Mouse (Mus musculus): ENCODE data around the gene Ak4. TPM values are rescaled to one million over a fixed set of nuclear protein-coding genes. Genes with fewer than 3 reads are reported as not detected.

Ak4 gene
- polyA plus RNA-seq, 1 experiment from 2014 or later = 2.0 TPM

GRCm38 (mm10) chr4:101504470-101505007 is 85.5 kb downstream of the Ak4 start:
- Histone ChIP-seq H3K9ac (ENCODE audit: low read depth, low read length) (no peak overlapping the region), H3K36me3 (ENCODE audit: control insufficient read depth, insufficient read depth) (no peaks in the 10 kb centered on the region), H3K27me3 (replicated peaks; ENCODE audit: control insufficient read depth, insufficient read depth, low read length) (peaks cover 12% of the 10 kb centered on the region; the same call in 1 of the 2 replicates), H3K4me1 (replicated peaks; ENCODE audit: control insufficient read depth, insufficient read depth, low read length) (peaks cover 2% of the 10 kb centered on the region; the same call in 1 of the 2 replicates), H3K4me3 (ENCODE audit: low read depth, low read length) (no peak overlapping the region), H3K9me3 (ENCODE audit: control insufficient read depth) (no peaks in the 10 kb centered on the region), H3K4me2 (replicated peaks; ENCODE audit: low read depth) (no peak overlapping the region), H3K27ac (ENCODE audit: low read depth, low read length) (no peak overlapping the region)
- WGBS = 72% methylated on average over 7 of the region's 7 CpGs
- TF ChIP-seq CTCF (IDR thresholded peaks at IDR 0.05; ENCODE audit: low read depth) = no peak
- ATAC-seq = no peak

DNA sequence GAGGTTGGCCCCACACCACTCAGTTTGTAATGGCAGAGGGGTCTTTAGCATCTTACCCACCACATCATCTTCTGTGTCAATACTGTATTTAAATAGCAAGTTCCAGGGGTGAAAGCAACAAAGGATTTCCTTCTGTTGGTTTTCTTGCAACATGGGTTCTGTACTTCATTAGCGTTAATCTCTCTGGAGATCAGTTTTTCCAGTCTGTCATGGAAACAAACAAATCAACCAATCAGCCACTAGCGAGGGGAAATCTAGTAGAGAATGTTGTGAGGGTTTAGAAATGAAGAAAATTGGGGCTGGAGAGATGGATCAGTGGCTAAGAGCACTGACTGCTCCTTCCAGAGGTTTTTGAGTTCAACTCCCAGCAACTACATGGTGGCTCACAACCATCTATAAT is 86.9 kb downstream of the Ak4 start:
- Histone ChIP-seq H3K4me3 (ENCODE audit: low read depth, low read length) (no peak overlapping the region), H3K9me3 (ENCODE audit: control insufficient read depth) (no peaks in the 10 kb centered on the region), H3K4me2 (replicated peaks; ENCODE audit: low read depth) (no peak overlapping the region), H3K36me3 (ENCODE audit: control insufficient read depth, insufficient read depth) (no peaks in the 10 kb centered on the region), H3K4me1 (replicated peaks; ENCODE audit: control insufficient read depth, insufficient read depth, low read length) (peaks cover 2% of the 10 kb centered on the region; the same call in 1 of the 2 replicates), H3K27me3 (replicated peaks; ENCODE audit: control insufficient read depth, insufficient read depth, low read length) (peaks cover 15% of the 10 kb centered on the region; the same call in 1 of the 2 replicates), H3K27ac (ENCODE audit: low read depth, low read length) (no peak overlapping the region), H3K9ac (ENCODE audit: low read depth, low read length) (no peak overlapping the region)
- no peak for ATAC-seq
- TF ChIP-seq CTCF (IDR thresholded peaks at IDR 0.05; ENCODE audit: low read depth) = no peak
- WGBS = 64% methylated on average over 2 of the region's 2 CpGs

- H3K4me1 ChIP-seq (replicated peaks; ENCODE audit: control insufficient read depth, insufficient read depth, low read length) = peaks cover 2% of the 10 kb centered on the region; the same call in 1 of the 2 replicates
- H3K9me3 ChIP-seq (ENCODE audit: control insufficient read depth) = no peaks in the 10 kb centered on the region
- no peaks in the 10 kb centered on the region for H3K36me3 ChIP-seq (ENCODE audit: control insufficient read depth, insufficient read depth)
- H3K4me2 ChIP-seq (replicated peaks; ENCODE audit: low read depth) = no peak overlapping the region
- no peak for TF ChIP-seq CTCF (IDR thresholded peaks at IDR 0.05; ENCODE audit: low read depth)
- no peak overlapping the region for H3K27ac ChIP-seq (ENCODE audit: low read depth, low read length)
- H3K9ac ChIP-seq (ENCODE audit: low read depth, low read length) = no peak overlapping the region
- H3K27me3 ChIP-seq (replicated peaks; ENCODE audit: control insufficient read depth, insufficient read depth, low read length) = peaks cover 15% of the 10 kb centered on the region; the same call in 1 of the 2 replicates
- no peak for ATAC-seq
- no peak overlapping the region for H3K4me3 ChIP-seq (ENCODE audit: low read depth, low read length)
These were observed 87.3 kb downstream of the Ak4 start for GRCm38 (mm10) chr4:101506372-101506771.

GRCm38 (mm10) chr4:101507571-101508422 is 88.7 kb downstream of the Ak4 start:
- peaks cover 2% of the 10 kb centered on the region; the same call in 1 of the 2 replicates for H3K4me1 ChIP-seq (replicated peaks; ENCODE audit: control insufficient read depth, insufficient read depth, low read length)
- no peaks in the 10 kb centered on the region for H3K36me3 ChIP-seq (ENCODE audit: control insufficient read depth, insufficient read depth)
- H3K27me3 ChIP-seq (replicated peaks; ENCODE audit: control insufficient read depth, insufficient read depth, low read length) = peaks cover 15% of the 10 kb centered on the region; the same call in 1 of the 2 replicates
- ATAC-seq = peak; percentile 60; the same call in 1 of the 2 replicates
- H3K9ac ChIP-seq (ENCODE audit: low read depth, low read length) = no peak overlapping the region
- 12% methylated on average over 24 of the region's 24 CpGs for WGBS
- no peak for TF ChIP-seq CTCF (IDR thresholded peaks at IDR 0.05; ENCODE audit: low read depth)
- H3K4me2 ChIP-seq (replicated peaks; ENCODE audit: low read depth) = peak overlapping the region; percentile 65
- H3K27ac ChIP-seq (ENCODE audit: low read depth, low read length) = no peak overlapping the region
- H3K4me3 ChIP-seq (ENCODE audit: low read depth, low read length) = peak overlapping the region; percentile 35
- H3K9me3 ChIP-seq (ENCODE audit: control insufficient read depth) = no peaks in the 10 kb centered on the region

DNA sequence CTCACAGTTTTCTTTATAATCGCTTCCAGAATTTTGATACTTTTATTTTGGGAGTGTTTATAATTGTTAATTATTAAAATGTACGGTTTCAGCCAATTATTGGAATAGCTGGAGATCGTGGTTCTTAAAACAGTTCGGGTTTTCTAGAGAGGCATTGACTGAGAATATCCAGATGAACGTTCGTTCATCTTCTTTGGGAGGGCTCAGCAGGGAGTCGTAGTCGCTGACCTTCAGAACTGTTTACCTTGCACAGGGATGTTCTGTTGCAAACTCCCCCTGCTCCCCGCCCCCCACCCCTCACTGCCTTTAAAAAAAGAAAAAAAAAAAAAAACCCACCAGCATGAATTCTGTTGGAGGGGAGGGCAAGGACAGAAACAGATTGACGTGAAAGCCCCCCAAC is 89.4 kb downstream of the Ak4 start:
- Histone ChIP-seq H3K4me1 (replicated peaks; ENCODE audit: control insufficient read depth, insufficient read depth, low read length) (peaks cover 2% of the 10 kb centered on the region; the same call in 1 of the 2 replicates), H3K27ac (ENCODE audit: low read depth, low read length) (no peak overlapping the region), H3K36me3 (ENCODE audit: control insufficient read depth, insufficient read depth) (no peaks in the 10 kb centered on the region), H3K9ac (ENCODE audit: low read depth, low read length) (no peak overlapping the region), H3K4me3 (ENCODE audit: low read depth, low read length) (peak overlapping the region; percentile 34), H3K27me3 (replicated peaks; ENCODE audit: control insufficient read depth, insufficient read depth, low read length) (peaks cover 15% of the 10 kb centered on the region; the same call in 1 of the 2 replicates), H3K4me2 (replicated peaks; ENCODE audit: low read depth) (peak overlapping the region; percentile 65), H3K9me3 (ENCODE audit: control insufficient read depth) (no peaks in the 10 kb centered on the region)
- ATAC-seq = no peak
- WGBS = 4% methylated on average over 10 of the region's 10 CpGs
- no peak for TF ChIP-seq CTCF (IDR thresholded peaks at IDR 0.05; ENCODE audit: low read depth)

DNA sequence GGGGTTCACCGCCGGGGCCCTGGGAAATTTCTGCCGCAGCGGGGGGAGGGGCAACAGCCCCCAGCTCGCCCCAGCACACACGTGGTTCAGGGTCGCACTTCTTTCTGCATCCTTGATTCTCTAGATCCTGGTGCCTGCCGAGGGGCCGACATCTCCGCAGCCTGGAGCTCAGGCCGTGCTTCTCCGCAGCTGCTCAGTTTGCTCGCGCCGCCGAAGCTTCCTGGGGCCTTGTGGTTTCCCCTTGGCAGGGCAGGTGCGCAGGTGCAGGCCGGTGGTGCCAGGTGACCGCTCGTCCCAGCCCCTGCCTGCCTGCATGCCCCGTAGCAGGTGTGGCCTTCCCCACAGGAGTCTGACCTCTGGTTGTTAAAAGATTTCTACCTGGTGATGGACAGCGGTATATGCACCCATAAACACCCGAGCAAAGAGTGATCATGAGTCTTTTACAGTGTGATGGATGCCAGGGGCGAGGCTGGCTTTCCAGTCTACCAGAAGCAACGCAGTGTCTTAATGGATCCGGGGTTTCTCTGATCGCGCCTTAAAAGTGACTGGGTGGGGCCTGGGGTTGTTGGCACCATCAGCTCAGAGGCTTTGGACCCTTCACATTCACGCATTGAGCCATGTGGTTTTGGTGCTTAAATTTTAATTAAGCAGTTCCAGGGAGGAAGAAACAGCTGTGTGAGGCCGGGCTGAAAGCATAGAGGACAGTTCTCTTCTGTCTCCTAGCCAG is 89.9 kb downstream of the Ak4 start:
- WGBS = 8% methylated on average over 30 of the region's 30 CpGs
- Histone ChIP-seq H3K4me3 (ENCODE audit: low read depth, low read length) (peak overlapping the region; percentile 34), H3K36me3 (ENCODE audit: control insufficient read depth, insufficient read depth) (no peaks in the 10 kb centered on the region), H3K27ac (ENCODE audit: low read depth, low read length) (no peak overlapping the region), H3K9me3 (ENCODE audit: control insufficient read depth) (no peaks in the 10 kb centered on the region), H3K27me3 (replicated peaks; ENCODE audit: control insufficient read depth, insufficient read depth, low read length) (peaks cover 15% of the 10 kb centered on the region; the same call in 1 of the 2 replicates), H3K4me2 (replicated peaks; ENCODE audit: low read depth) (peak overlapping the region; percentile 65), H3K4me1 (replicated peaks; ENCODE audit: control insufficient read depth, insufficient read depth, low read length) (peaks cover 2% of the 10 kb centered on the region; the same call in 1 of the 2 replicates), H3K9ac (ENCODE audit: low read depth, low read length) (no peak overlapping the region)
- no peak for TF ChIP-seq CTCF (IDR thresholded peaks at IDR 0.05; ENCODE audit: low read depth)
- ATAC-seq = no peak
